Mouse (Mus musculus): ENCODE measurements around the gene Fancc. TPM values are rescaled to one million over a fixed set of nuclear protein-coding genes. Genes with fewer than 3 reads are reported as not detected.

The Fancc gene
- polyA plus RNA-seq, 1 experiment from 2014 or later = 28.7 TPM

- Histone ChIP-seq H3K4me1 (peaks cover 18% of the 10 kb centered on the region), H3K9me3 (no peaks in the 10 kb centered on the region), H3K4me2 (no peak overlapping the region), H3K27me3 (no peaks in the 10 kb centered on the region), H3K9ac (no peak overlapping the region), H3K27ac (peak overlapping the region; percentile 52), H3K36me3 (peaks cover 61% of the 10 kb centered on the region), H3K4me3 (no peak overlapping the region)
- peak; percentile 23; the same call in 1 of the 2 replicates for ATAC-seq (ENCODE audit: borderline replicate concordance, extremely low read depth, low FRiP score, low TSS enrichment)
- WGBS = 34% methylated on average over 15 of the region's 15 CpGs
Observed at GRCm38 (mm10) chr13:63294359-63295193, 202.5 kb downstream of the Fancc start.

GRCm38 (mm10) chr13:63293647-63294046 is 203.4 kb downstream of the Fancc start:
- peak overlapping the region; percentile 52 for H3K27ac ChIP-seq
- peaks cover 18% of the 10 kb centered on the region for H3K4me1 ChIP-seq
- no peak overlapping the region for H3K4me3 ChIP-seq
- no peak overlapping the region for H3K9ac ChIP-seq
- 64% methylated on average over 3 of the region's 3 CpGs for WGBS
- no peaks in the 10 kb centered on the region for H3K27me3 ChIP-seq
- H3K36me3 ChIP-seq = peaks cover 59% of the 10 kb centered on the region
- no peaks in the 10 kb centered on the region for H3K9me3 ChIP-seq
- no peak for ATAC-seq (ENCODE audit: borderline replicate concordance, extremely low read depth, low FRiP score, low TSS enrichment)
- H3K4me2 ChIP-seq = no peak overlapping the region

GRCm38 (mm10) chr13:63291016-63291415 is 206.1 kb downstream of the Fancc start:
- H3K27me3 ChIP-seq = no peaks in the 10 kb centered on the region
- no peak overlapping the region for H3K27ac ChIP-seq
- peaks cover 18% of the 10 kb centered on the region for H3K4me1 ChIP-seq
- H3K9ac ChIP-seq = no peak overlapping the region
- no peak overlapping the region for H3K4me3 ChIP-seq
- H3K4me2 ChIP-seq = no peak overlapping the region
- ATAC-seq (ENCODE audit: borderline replicate concordance, extremely low read depth, low FRiP score, low TSS enrichment) = no peak
- 95% methylated on average over 6 of the region's 6 CpGs for WGBS
- H3K9me3 ChIP-seq = no peaks in the 10 kb centered on the region
- H3K36me3 ChIP-seq = peaks cover 58% of the 10 kb centered on the region

- Histone ChIP-seq H3K4me1 (peaks cover 18% of the 10 kb centered on the region), H3K4me3 (no peak overlapping the region), H3K9ac (no peak overlapping the region), H3K27me3 (no peaks in the 10 kb centered on the region), H3K27ac (no peak overlapping the region), H3K9me3 (no peaks in the 10 kb centered on the region), H3K4me2 (no peak overlapping the region), H3K36me3 (peaks cover 57% of the 10 kb centered on the region)
- no peak for ATAC-seq (ENCODE audit: borderline replicate concordance, extremely low read depth, low FRiP score, low TSS enrichment)
- WGBS = 89% methylated on average over 4 of the region's 4 CpGs
Observed at GRCm38 (mm10) chr13:63290126-63290525, 207.0 kb downstream of the Fancc start.

GRCm38 (mm10) chr13:63289687-63290086 is 207.4 kb downstream of the Fancc start:
- Histone ChIP-seq H3K9ac (no peak overlapping the region), H3K27ac (no peak overlapping the region), H3K4me3 (no peak overlapping the region), H3K36me3 (peaks cover 61% of the 10 kb centered on the region), H3K4me2 (no peak overlapping the region), H3K9me3 (no peaks in the 10 kb centered on the region), H3K27me3 (no peaks in the 10 kb centered on the region), H3K4me1 (peaks cover 15% of the 10 kb centered on the region)
- no peak for ATAC-seq (ENCODE audit: borderline replicate concordance, extremely low read depth, low FRiP score, low TSS enrichment)
- 81% methylated on average over 5 of the region's 5 CpGs for WGBS

GRCm38 (mm10) chr13:63289152-63289551 is 207.9 kb downstream of the Fancc start:
- Histone ChIP-seq H3K36me3 (peaks cover 62% of the 10 kb centered on the region), H3K9ac (no peak overlapping the region), H3K9me3 (no peaks in the 10 kb centered on the region), H3K4me2 (no peak overlapping the region), H3K27me3 (no peaks in the 10 kb centered on the region), H3K4me1 (peaks cover 10% of the 10 kb centered on the region), H3K4me3 (no peak overlapping the region), H3K27ac (no peak overlapping the region)
- ATAC-seq (ENCODE audit: borderline replicate concordance, extremely low read depth, low FRiP score, low TSS enrichment) = no peak
- WGBS = 66% methylated on average over 4 of the region's 4 CpGs

- Histone ChIP-seq H3K27ac (no peak overlapping the region), H3K36me3 (peaks cover 81% of the 10 kb centered on the region), H3K27me3 (no peaks in the 10 kb centered on the region), H3K9ac (no peak overlapping the region), H3K4me3 (no peak overlapping the region), H3K9me3 (no peaks in the 10 kb centered on the region), H3K4me1 (peaks cover 11% of the 10 kb centered on the region), H3K4me2 (no peak overlapping the region)
- 83% methylated on average over 11 of the region's 11 CpGs for WGBS
- ATAC-seq (ENCODE audit: borderline replicate concordance, extremely low read depth, low FRiP score, low TSS enrichment) = no peak
Observed at GRCm38 (mm10) chr13:63286483-63287102, 210.5 kb downstream of the Fancc start.

- Histone ChIP-seq H3K9ac (no peak overlapping the region), H3K9me3 (no peaks in the 10 kb centered on the region), H3K4me3 (no peak overlapping the region), H3K4me1 (peaks cover 28% of the 10 kb centered on the region), H3K36me3 (peaks cover 67% of the 10 kb centered on the region), H3K27ac (no peak overlapping the region), H3K27me3 (no peaks in the 10 kb centered on the region), H3K4me2 (no peak overlapping the region)
- 94% methylated on average over 3 of the region's 3 CpGs for WGBS
- ATAC-seq (ENCODE audit: borderline replicate concordance, extremely low read depth, low FRiP score, low TSS enrichment) = no peak
Observed at GRCm38 (mm10) chr13:63284748-63285147, 212.3 kb downstream of the Fancc start.

- H3K9me3 ChIP-seq = no peaks in the 10 kb centered on the region
- H3K36me3 ChIP-seq = peaks cover 55% of the 10 kb centered on the region
- H3K4me3 ChIP-seq = no peak overlapping the region
- H3K4me2 ChIP-seq = no peak overlapping the region
- no peak for ATAC-seq (ENCODE audit: borderline replicate concordance, extremely low read depth, low FRiP score, low TSS enrichment)
- H3K27me3 ChIP-seq = no peaks in the 10 kb centered on the region
- no peak overlapping the region for H3K9ac ChIP-seq
- peaks cover 43% of the 10 kb centered on the region for H3K4me1 ChIP-seq
- H3K27ac ChIP-seq = no peak overlapping the region
Observed at GRCm38 (mm10) chr13:63283236-63283635, 213.8 kb downstream of the Fancc start.

- H3K4me1 ChIP-seq = peaks cover 64% of the 10 kb centered on the region
- peak overlapping the region; percentile 53; the same call in 1 of the 2 replicates for H3K4me2 ChIP-seq
- peak overlapping the region; percentile 21; the same call in 1 of the 2 replicates for H3K27ac ChIP-seq
- H3K9ac ChIP-seq = no peak overlapping the region
- no peak overlapping the region for H3K4me3 ChIP-seq
- WGBS = 69% methylated on average over 8 of the region's 8 CpGs
- H3K9me3 ChIP-seq = no peaks in the 10 kb centered on the region
- ATAC-seq (ENCODE audit: borderline replicate concordance, extremely low read depth, low FRiP score, low TSS enrichment) = no peak
- H3K27me3 ChIP-seq = no peaks in the 10 kb centered on the region
- H3K36me3 ChIP-seq = peaks cover 35% of the 10 kb centered on the region
Observed at GRCm38 (mm10) chr13:63281206-63281605, 215.9 kb downstream of the Fancc start.

- peak overlapping the region; percentile 24 for H3K4me3 ChIP-seq
- peak; percentile 38; the same call in 1 of the 2 replicates for ATAC-seq (ENCODE audit: borderline replicate concordance, extremely low read depth, low FRiP score, low TSS enrichment)
Observed at GRCm38 (mm10) chr13:63280344-63280743, 216.7 kb downstream of the Fancc start.

GRCm38 (mm10) chr13:63279807-63280206 is 217.3 kb downstream of the Fancc start:
- H3K4me3 ChIP-seq = peak overlapping the region; percentile 24
- peak overlapping the region; percentile 53 for H3K4me2 ChIP-seq
- H3K4me1 ChIP-seq = peaks cover 75% of the 10 kb centered on the region
- H3K9ac ChIP-seq = 0 out of 2 replicates have a peak overlapping the region, but pooled peaks have one; percentile 13
- peak overlapping the region; percentile 88 for H3K27ac ChIP-seq
- 28% methylated on average over 8 of the region's 8 CpGs for WGBS
- H3K9me3 ChIP-seq = no peaks in the 10 kb centered on the region
- H3K27me3 ChIP-seq = no peaks in the 10 kb centered on the region
- peaks cover 23% of the 10 kb centered on the region for H3K36me3 ChIP-seq
- no peak for ATAC-seq (ENCODE audit: borderline replicate concordance, extremely low read depth, low FRiP score, low TSS enrichment)

More at GRCm38 (mm10) chr13:63280344-63280743, 216.7 kb downstream of the Fancc start:
- WGBS = 33% methylated on average over 3 of the region's 3 CpGs
- no peaks in the 10 kb centered on the region for H3K9me3 ChIP-seq
- H3K4me2 ChIP-seq = peak overlapping the region; percentile 53
- H3K36me3 ChIP-seq = peaks cover 29% of the 10 kb centered on the region
- peak overlapping the region; percentile 13 for H3K27ac ChIP-seq
- H3K4me1 ChIP-seq = peaks cover 71% of the 10 kb centered on the region
- no peaks in the 10 kb centered on the region for H3K27me3 ChIP-seq
- peak overlapping the region; percentile 17; the same call in 1 of the 2 replicates for H3K9ac ChIP-seq
